Mouse (Mus musculus) stomach, postnatal 0 days (tissue): ENCODE data around the gene Mt1.

Source experiments
- CTCF ChIP-seq: IDR thresholded peaks from 2 replicates; pipeline ENCODE4 v1.5.1; 2016; ENCODE audit warnings: antibody characterized with exemption, low read depth, mild to moderate bottlenecking, moderate library complexity
- EP300 ChIP-seq: optimal IDR thresholded peaks from 2 replicates; pipeline ENCODE3; 2016; ENCODE audit warnings: antibody characterized with exemption

DNA sequence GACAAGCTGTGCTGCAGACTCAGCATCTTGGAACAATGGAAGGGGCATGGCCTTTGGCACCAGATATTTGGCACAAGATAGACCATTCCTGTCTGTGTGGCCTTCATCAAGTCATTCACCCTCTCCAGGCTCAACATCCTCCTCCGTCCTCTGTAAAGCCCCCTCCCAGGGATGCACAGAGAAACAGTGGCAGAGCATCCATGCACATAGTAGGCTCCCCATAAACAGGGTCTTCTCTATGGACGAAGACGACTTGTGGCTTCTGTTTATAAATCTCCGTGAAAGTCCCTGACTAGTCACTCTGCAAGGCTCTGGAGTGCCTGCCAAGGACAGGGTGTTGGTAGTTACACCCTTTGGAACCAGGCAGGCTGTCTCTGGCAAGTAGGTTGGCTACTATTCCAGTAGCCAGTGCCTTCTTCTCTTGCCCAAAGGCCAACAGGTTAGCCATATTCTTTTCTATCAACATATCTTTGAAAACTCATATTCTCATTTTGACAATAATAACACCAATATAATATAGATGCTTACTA is 38.6 kb upstream of the Mt1 start:
- TF ChIP-seq CTCF, result no peak
- TF ChIP-seq EP300, result no peak
